Mouse (Mus musculus) retina, postnatal 7 days (tissue): ENCODE data around the gene Fndc8.
"Not testable (repeated sequence)": the region's sequence is repeated elsewhere in the genome, so short reads cannot be mapped to it uniquely, and the experiment has no call there.

Experiments used
- DNase-seq: peaks from one replicate; pipeline ENCODE4 v3.0.0-alpha.2; 2012; ENCODE audit warnings: low read depth, low spot score

Gene Fndc8

DNA sequence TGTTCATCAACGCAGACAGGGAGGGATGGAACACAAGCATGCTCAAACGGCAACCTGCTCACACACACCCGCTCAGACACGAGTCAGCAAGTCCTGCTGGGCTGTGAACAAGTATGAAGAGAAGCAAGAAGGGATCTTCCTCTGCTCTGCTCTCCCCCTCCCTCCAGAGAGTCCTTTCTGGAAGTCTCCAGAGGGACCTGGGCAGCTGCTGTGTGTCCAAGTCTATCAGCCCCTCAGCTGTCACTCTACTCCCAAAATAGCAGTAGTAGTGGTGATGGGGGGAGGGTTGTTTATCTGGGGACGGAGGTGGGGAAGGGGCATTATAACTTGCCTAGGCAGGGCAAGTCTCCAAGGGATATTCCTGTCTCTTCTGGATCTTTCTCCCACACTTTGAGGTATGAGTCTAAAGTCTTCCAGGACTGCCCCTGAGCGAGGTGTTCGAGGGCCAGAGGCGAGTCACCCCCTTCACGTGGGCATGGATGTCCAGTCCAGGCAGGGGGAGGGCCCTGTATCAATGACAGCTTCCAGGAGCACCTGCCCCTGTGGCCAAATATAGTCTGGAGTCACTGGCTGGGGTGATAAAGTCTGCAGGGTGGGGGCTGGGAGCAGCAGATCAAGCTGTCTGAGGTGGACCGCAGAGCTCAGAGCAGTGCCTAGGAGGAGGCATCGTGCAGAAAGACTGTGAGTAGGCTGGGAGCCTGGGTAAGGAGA is 18.9 kb downstream of the Fndc8 start:
- DNase-seq: no peak

DNA sequence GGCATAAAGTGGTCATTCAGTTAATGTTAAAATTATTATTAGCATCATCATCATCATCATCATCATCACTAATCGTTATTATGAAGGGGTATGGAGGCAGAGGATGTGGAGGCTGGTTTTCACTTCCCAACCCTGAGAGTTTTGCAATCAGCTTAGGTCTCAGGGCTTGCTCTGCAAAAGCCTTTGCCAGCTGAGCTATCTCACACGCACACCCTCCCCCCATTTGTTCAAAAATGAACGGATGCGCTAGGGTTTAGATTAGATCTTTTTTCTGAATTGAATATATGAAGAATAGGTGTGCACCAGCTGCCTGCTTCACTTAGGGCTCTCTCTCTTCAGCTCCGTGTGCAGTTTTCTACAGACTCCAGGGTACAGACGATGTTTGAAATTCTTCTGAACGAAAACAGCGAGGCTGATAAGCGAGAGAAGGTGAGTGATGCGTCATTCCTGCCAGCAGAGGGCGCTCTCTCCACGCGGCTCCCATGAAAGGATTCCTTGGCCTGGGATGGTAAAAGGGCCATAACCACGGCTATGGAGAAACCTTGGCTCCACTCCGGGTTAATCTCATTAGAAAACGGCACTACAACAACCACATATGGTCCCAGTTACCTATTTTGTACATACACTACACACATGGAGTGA is 22.9 kb downstream of the Fndc8 start:
- DNase-seq: peak; percentile 73

DNA sequence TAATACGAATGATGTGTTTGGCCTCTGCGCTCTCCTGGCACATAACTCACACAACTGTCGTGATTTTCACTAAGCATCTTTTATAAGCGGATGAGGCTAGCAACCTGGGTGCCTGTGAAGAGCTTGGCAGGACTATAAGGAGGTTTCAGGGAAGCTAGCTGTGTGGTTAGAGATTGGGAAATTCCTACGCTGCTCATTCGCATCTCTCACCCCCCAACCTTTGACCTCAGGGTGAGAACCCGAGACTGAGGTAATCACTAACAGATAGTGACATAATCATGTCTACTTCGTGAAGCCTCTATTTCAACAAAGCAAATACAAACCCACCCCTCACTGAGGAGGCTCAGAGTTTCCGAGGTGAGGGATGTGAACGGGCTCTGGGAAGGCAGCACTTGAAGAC is 28.8 kb downstream of the Fndc8 start:
- DNase-seq: no peak

DNA sequence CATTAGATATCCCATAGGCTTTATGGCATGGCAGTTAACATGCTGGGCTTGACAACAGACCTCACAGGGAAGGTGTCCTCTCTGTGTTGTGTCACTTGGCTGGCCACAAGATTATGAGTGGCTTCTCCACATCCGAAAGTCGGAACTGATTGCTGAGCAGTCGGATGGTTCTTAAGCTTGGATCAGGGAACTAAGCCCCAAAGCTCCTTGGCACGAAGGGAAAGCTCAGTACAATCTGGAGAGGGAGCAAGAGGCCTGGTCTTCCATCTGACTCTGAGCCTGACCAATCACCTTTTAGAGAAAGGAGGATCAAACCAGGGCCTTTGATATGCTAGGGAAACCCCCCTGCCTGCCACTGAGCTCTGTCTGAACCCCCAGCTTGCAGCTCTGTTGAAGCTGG is 29.8 kb downstream of the Fndc8 start:
- peak; percentile 65 for DNase-seq

DNA sequence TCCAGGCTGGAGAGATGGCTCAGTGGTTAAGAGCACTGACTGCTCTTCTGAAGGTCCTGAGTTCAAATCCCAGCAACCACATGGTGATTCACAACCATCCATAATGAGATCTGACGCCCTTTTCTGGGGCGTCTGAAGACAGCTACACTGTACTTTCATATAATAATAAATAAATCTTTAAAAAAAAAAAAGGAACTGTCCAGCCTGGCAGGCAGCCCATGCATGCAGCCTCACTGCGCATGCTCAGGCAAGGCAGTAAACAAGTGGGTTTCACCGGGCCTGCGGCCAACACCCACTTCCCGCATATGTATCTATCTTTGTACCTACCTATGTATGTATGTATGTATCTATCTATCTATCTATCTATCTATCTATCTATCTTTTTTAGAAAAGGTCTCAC is 32.0 kb downstream of the Fndc8 start:
- DNase-seq: not testable (repeated sequence)

DNA sequence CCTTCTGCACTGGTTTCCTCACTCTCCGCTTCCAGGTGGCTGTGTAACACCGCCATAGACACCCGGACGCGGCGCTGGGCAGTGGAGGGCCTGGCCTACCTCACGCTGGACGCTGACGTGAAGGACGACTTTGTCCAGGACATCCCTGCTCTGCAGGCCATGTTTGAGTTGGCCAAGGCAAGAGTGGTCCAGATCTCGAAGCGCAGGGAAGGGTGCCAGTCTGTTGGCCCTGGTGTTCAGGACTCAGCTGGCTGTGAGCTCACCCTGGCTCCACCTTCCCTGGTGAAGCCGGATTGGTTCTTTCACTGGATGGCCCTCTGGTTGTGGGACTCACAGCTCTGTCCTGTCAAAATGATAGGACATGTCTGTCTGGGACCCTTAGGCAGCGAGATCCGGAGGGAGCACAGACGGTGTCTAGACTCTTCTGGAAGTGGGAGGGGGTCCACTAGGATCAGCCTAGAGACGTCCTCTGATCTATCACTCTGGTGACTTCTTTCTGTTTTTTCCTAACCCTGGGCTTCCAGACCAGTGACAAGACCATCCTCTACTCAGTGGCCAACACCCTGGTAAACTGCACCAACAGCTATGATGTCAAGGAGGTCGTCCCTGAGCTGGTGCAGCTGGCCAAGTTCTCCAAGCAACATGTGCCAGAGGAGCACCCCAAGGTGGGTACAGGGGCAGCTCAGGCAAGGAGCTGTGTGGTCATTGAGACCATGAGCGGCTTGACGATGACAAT is 37.1 kb downstream of the Fndc8 start:
- no peak for DNase-seq

DNA sequence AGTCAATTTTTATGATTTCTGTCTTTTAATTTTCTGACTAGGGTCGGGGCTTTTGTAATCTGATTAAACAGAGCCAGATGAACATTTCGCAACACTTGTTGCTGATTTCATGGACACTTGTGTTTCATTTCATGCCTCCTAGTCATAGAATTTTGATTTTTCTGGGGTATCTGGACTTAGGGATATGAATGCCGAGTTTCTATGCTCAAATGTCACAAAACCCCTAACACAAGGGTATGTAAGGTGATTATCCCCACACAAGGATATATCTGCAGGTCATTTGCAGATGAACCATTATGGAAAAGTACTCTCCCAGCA is 37.7 kb downstream of the Fndc8 start:
- DNase-seq: no peak

DNA sequence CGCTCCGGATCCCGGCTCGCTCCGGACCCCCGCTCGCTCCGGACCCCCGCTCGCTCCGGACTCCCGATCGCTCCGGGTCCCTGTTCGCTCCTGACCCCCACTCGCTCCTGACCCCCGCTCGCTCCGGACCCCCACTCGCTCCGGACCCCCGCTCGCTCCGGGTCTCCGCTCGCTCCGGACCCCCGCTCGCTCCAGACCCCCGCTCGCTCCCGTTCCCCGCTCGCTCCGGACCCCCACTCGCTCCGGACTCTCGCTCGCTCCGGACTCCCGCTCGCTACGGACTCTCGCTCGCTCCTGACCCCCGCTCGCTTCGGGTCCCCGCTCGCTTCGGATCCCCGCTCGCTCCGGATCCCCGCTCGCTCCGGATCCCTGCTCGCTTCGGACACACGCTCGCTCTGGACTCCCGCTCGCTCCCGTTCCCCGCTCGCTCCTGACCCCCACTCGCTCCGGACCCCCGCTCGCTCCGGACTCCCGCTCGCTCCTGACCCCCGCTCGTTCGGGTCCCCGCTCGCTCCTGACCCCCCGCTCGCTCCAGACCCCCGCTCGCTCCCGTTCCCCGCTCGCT is 38.5 kb downstream of the Fndc8 start:
- DNase-seq: not testable (repeated sequence)

DNA sequence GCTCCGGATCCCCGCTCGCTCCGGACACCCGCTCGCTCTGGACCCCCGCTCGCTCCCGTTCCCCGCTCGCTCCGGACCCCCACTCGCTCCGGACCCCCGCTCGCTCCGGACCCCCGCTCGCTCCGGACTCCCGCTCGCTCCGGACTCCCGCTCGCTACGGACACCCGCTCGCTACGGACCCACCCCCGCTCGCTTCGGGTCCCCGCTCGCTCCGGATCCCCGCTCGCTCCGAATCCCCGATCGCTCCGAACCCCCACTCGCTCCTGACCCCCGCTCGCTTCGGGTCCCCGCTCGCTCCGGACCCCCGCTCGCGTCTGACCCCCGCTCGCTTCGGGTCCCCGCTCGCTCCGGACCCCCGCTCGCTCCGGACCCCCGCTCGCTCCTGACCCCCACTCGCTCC is 39.2 kb downstream of the Fndc8 start:
- DNase-seq: not testable (repeated sequence)

DNA sequence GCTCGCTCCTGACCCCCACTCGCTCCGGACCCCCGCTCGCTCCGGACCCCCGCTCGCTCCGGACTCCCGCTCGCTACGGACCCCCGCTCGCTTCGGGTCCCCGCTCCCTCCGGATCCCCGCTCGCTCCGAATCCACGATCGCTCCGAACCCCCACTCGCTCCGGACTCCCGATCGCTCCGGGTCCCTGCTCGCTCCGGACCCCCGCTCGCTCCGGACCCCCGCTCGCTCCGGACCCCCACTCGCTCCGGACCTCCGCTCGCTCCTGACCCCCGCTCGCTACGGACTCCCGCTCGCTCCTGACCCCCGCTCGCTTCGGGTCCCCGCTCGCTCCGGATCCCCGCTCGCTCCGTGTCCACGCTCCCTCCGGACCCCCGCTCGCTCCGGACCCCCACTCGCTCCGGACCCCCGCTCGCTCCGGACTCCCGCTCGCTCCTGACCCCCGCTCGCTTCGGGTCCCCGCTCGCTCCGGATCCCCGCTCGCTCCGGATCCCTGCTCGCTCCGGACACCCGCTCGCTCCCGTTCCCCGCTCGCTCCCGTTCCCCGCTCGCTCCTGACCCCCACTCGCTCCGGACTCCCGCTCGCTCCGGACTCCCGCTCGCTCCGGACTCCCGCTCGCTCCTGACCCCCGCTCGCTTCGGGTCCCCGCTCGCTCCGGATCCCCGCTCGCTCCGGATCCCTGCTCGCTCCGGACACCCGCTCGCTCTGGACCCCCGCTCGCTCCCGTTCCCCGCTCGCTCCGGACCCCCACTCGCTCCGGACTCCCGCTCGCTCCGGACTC is 39.9 kb downstream of the Fndc8 start:
- not testable (repeated sequence) for DNase-seq

DNA sequence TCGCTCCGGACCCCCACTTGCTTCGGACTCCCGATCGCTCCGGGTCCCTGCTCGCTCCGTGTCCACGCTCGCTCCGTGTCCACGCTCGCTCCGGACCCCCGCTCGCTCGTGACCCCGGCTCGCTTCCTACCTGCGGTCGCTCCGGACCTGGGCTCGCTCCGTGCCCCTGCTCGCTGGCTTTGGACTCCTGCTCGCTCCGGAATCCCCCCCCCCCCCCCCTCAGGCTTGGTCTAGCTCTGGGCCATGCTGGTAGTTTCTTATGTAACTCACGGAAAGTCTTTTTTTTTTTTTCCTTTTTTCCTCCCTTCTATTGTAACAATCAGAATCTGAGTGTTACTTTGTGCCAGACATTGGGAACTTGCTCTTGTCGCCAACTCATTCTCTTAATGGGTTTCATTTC is 41.3 kb downstream of the Fndc8 start:
- DNase-seq: no peak

DNA sequence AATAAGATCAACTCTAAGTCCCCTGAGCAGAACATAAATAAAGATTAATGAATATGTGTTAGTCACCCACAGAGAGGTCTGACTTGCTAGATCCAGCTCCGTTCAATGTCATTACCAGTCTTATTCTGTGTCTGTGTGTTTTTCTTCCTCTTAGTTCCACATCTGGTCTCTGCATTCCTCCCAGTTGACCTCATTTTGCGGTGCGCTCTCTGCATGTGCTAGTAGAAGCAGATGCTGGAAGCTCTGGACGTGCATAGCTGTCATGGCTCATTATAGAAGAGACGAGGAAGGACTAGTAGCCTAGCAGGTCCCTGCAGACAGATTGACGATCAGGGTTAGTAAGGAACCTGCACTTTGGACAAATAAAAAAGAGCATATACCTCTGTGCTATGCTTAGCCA is 51.4 kb downstream of the Fndc8 start:
- no peak for DNase-seq

DNA sequence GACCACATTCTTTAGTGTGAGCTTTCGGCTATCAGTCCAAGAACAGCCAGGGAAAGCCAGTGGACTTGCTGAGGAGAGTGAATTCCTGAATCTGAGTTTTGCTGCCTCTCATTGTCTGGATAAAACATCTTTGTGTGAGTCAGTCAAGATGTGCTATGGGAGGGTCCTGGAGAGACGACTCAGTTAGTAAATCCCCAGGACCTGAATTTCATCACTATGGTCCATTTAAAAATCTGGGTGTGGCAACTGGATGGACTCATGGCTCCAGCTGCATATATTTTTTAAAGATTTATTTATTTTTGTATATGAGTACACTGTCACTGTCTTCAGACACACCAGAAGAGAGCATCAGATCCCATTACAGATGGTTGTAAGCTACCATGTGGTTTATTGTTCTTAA is 53.7 kb downstream of the Fndc8 start:
- DNase-seq: no peak

DNA sequence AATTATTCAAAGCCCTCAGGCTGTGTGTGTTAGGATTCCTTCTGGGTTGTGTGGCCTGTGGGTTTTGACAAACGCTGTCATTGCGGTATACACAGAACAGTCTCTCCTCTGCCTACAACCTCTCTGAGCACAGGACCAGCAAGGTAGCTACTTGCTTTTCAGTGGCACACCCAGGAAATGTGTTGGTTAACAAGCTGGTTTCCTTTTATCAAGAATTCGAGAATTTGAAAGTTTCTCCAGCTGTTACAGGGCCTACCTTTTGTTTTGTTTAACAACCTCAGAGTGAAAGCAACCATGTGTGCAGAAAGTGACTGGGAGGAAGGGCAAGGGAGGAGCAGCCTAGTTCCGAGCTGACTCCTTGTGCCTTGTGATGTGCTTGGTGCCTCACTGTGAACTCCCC is 55.5 kb downstream of the Fndc8 start:
- no peak for DNase-seq

DNA sequence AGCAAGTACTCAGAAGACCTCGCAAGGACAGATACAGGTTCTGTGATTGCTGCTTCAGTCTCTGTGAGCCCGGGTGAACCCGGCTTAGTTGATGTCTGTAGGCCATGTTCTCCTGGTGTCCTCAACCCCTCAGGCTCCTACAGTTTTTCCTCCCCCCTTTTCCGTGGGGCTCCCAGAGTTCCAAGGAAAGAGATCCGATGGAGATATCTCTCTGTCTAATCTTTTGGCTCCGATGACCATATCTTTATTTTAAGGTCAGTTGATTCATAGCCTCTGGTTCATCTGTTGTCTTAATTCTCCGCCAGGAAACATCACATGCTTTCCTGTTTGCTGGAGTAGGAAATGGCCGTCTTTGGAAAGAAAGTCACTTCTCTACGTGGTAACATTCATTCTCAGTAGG is 57.1 kb downstream of the Fndc8 start:
- no peak for DNase-seq
